Mouse (Mus musculus): Measurements from ENCODE around the gene Lmx1a. TPM values are rescaled to one million over a fixed set of nuclear protein-coding genes. Genes with fewer than 3 reads are reported as not detected.

Lmx1a gene
- polyA plus RNA-seq, 1 experiment from 2014 or later: 4.3 TPM

DNA sequence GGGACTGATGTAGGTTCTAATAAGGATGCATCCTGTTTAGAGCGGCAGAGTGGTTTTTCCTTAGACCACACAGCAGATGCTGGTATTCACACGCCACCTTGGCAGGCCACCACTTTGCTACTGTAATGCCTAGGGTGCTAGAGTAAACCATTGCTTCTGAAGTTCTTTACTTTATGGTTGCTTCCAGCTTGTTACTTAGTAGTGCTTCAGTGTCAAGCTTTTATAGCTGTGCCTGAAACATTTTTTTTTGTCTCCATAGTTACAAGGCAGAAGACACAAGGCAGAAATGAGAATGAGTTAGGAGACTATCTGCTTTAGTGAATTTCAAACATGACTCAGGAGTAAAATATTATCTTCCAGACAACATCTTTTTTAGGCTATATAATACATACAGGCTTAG lies 95.0 kb downstream of the Lmx1a start:
- whole genome bisulfite sequencing (ENCODE audit: insufficient replicate concordance): 66% methylated on average over 2 of the region's 2 CpGs
- Histone ChIP-seq H3K4me3 (ENCODE audit: low read depth, low read length) (no peak overlapping the region), H3K27ac (ENCODE audit: low read depth, low read length) (no peak overlapping the region), H3K4me2 (no peak overlapping the region), H3K9me3 (replicated peaks; ENCODE audit: control insufficient read depth, low read length) (no peaks in the 10 kb centered on the region), H3K4me1 (ENCODE audit: control insufficient read depth, insufficient read depth, low read length) (no peaks in the 10 kb centered on the region), H3K36me3 (ENCODE audit: control insufficient read depth, insufficient read depth, low read length) (no peaks in the 10 kb centered on the region), H3K9ac (ENCODE audit: low read depth, low read length) (no peak overlapping the region), H3K27me3 (ENCODE audit: control insufficient read depth, insufficient read depth, low read length) (no peaks in the 10 kb centered on the region)
- ATAC-seq (replicated peaks; ENCODE audit: insufficient number of reproducible peaks, low FRiP score, low TSS enrichment): no peak

- no peak overlapping the region for H3K9ac ChIP-seq (ENCODE audit: low read depth, low read length)
- no peak overlapping the region for H3K4me2 ChIP-seq
- no peak overlapping the region for H3K27ac ChIP-seq (ENCODE audit: low read depth, low read length)
- H3K4me1 ChIP-seq (ENCODE audit: control insufficient read depth, insufficient read depth, low read length): no peaks in the 10 kb centered on the region
- 70% methylated on average over 12 of the region's 12 CpGs for WGBS (ENCODE audit: insufficient replicate concordance)
- no peak for ATAC-seq (replicated peaks; ENCODE audit: insufficient number of reproducible peaks, low FRiP score, low TSS enrichment)
- no peaks in the 10 kb centered on the region for H3K9me3 ChIP-seq (replicated peaks; ENCODE audit: control insufficient read depth, low read length)
- no peaks in the 10 kb centered on the region for H3K27me3 ChIP-seq (ENCODE audit: control insufficient read depth, insufficient read depth, low read length)
- H3K36me3 ChIP-seq (ENCODE audit: control insufficient read depth, insufficient read depth, low read length): no peaks in the 10 kb centered on the region
- H3K4me3 ChIP-seq (ENCODE audit: low read depth, low read length): no peak overlapping the region
These were observed 99.8 kb downstream of the Lmx1a start for GRCm38 (mm10) chr1:167788684-167789413.

DNA sequence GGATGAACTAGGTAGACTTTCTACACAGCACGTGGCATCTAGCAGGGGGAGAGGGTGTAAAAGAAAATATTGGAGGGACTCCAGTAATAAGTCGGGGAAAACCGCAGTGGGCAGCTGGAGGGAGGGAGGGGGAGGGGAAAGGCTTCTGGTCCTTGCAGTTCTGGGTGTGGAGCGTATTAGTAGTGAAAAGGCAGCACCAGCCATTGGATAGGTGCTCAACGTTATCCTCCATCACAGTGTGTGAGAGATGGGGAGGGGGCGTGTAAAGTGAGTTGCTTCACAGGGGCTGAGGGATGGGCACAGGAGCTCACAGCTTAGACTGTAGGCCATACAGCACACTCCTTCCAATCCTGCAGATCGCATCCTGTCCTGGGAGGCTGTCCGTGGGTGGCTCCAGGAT lies 100.4 kb downstream of the Lmx1a start:
- Histone ChIP-seq H3K27me3 (ENCODE audit: control insufficient read depth, insufficient read depth, low read length) (no peaks in the 10 kb centered on the region), H3K36me3 (ENCODE audit: control insufficient read depth, insufficient read depth, low read length) (no peaks in the 10 kb centered on the region), H3K9ac (ENCODE audit: low read depth, low read length) (no peak overlapping the region), H3K4me1 (ENCODE audit: control insufficient read depth, insufficient read depth, low read length) (no peaks in the 10 kb centered on the region), H3K9me3 (replicated peaks; ENCODE audit: control insufficient read depth, low read length) (no peaks in the 10 kb centered on the region), H3K4me2 (no peak overlapping the region), H3K27ac (ENCODE audit: low read depth, low read length) (no peak overlapping the region), H3K4me3 (ENCODE audit: low read depth, low read length) (no peak overlapping the region)
- no peak for ATAC-seq (replicated peaks; ENCODE audit: insufficient number of reproducible peaks, low FRiP score, low TSS enrichment)
- 70% methylated on average over 8 of the region's 8 CpGs for WGBS (ENCODE audit: insufficient replicate concordance)

GRCm38 (mm10) chr1:167790688-167791087 lies 101.7 kb downstream of the Lmx1a start:
- no peak overlapping the region for H3K4me3 ChIP-seq (ENCODE audit: low read depth, low read length)
- H3K27me3 ChIP-seq (ENCODE audit: control insufficient read depth, insufficient read depth, low read length): no peaks in the 10 kb centered on the region
- WGBS (ENCODE audit: insufficient replicate concordance): 45% methylated on average over 3 of the region's 3 CpGs
- H3K27ac ChIP-seq (ENCODE audit: low read depth, low read length): no peak overlapping the region
- no peak for ATAC-seq (replicated peaks; ENCODE audit: insufficient number of reproducible peaks, low FRiP score, low TSS enrichment)
- no peak overlapping the region for H3K4me2 ChIP-seq
- no peaks in the 10 kb centered on the region for H3K4me1 ChIP-seq (ENCODE audit: control insufficient read depth, insufficient read depth, low read length)
- H3K9ac ChIP-seq (ENCODE audit: low read depth, low read length): no peak overlapping the region
- no peaks in the 10 kb centered on the region for H3K9me3 ChIP-seq (replicated peaks; ENCODE audit: control insufficient read depth, low read length)
- no peaks in the 10 kb centered on the region for H3K36me3 ChIP-seq (ENCODE audit: control insufficient read depth, insufficient read depth, low read length)

DNA sequence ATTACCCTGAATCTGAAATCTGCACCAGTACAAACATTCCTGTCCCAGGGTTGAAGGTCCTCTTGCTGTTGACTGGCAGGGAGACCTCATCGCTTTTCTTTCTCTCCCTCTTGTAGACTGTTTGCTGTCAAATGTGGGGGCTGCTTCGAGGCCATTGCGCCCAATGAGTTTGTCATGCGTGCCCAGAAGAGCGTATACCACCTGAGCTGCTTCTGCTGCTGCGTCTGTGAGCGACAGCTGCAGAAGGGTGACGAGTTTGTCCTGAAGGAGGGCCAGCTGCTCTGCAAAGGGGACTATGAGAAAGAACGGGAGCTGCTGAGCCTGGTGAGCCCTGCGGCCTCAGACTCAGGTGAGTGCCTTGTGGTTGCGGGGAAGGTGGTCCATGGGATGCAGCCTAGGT lies 102.2 kb downstream of the Lmx1a start:
- ATAC-seq (replicated peaks; ENCODE audit: insufficient number of reproducible peaks, low FRiP score, low TSS enrichment): no peak
- H3K4me2 ChIP-seq: no peak overlapping the region
- no peaks in the 10 kb centered on the region for H3K36me3 ChIP-seq (ENCODE audit: control insufficient read depth, insufficient read depth, low read length)
- H3K27ac ChIP-seq (ENCODE audit: low read depth, low read length): no peak overlapping the region
- H3K9ac ChIP-seq (ENCODE audit: low read depth, low read length): no peak overlapping the region
- H3K4me3 ChIP-seq (ENCODE audit: low read depth, low read length): no peak overlapping the region
- WGBS (ENCODE audit: insufficient replicate concordance): 62% methylated on average over 11 of the region's 11 CpGs
- no peaks in the 10 kb centered on the region for H3K27me3 ChIP-seq (ENCODE audit: control insufficient read depth, insufficient read depth, low read length)
- H3K9me3 ChIP-seq (replicated peaks; ENCODE audit: control insufficient read depth, low read length): no peaks in the 10 kb centered on the region
- H3K4me1 ChIP-seq (ENCODE audit: control insufficient read depth, insufficient read depth, low read length): no peaks in the 10 kb centered on the region

DNA sequence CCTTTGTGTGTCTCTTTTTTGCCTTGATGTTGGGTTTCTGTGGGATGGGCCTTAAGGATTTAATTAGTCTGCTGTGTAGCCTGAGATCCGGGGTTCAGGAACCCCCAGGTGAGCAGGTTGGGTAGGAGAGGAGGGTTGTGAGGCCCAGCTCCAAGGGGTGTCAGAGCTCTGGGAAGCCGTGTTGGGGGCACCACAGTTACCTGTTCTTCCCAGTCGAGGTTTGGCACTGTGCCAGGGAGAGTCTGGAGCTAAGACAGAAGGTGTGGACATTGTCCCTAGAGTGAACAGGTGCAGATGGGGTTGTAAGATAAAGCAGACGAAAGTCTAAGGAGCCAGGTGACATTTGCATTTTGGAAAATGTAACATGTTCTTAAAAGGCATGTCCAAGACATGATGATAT lies 112.9 kb downstream of the Lmx1a start:
- Histone ChIP-seq H3K9ac (ENCODE audit: low read depth, low read length) (no peak overlapping the region), H3K4me3 (ENCODE audit: low read depth, low read length) (no peak overlapping the region), H3K4me2 (no peak overlapping the region), H3K27ac (ENCODE audit: low read depth, low read length) (no peak overlapping the region), H3K9me3 (replicated peaks; ENCODE audit: control insufficient read depth, low read length) (no peaks in the 10 kb centered on the region), H3K4me1 (ENCODE audit: control insufficient read depth, insufficient read depth, low read length) (peaks cover 4% of the 10 kb centered on the region; the same call in 1 of the 2 replicates), H3K27me3 (ENCODE audit: control insufficient read depth, insufficient read depth, low read length) (peaks cover 37% of the 10 kb centered on the region), H3K36me3 (ENCODE audit: control insufficient read depth, insufficient read depth, low read length) (no peaks in the 10 kb centered on the region)
- WGBS (ENCODE audit: insufficient replicate concordance): 38% methylated on average over 4 of the region's 4 CpGs
- ATAC-seq (replicated peaks; ENCODE audit: insufficient number of reproducible peaks, low FRiP score, low TSS enrichment): no peak; the same call in 1 of the 2 replicates

- peak overlapping the region; percentile 44 for H3K9ac ChIP-seq (ENCODE audit: low read depth, low read length)
- no peaks in the 10 kb centered on the region for H3K9me3 ChIP-seq (replicated peaks; ENCODE audit: control insufficient read depth, low read length)
- no peak overlapping the region for H3K27ac ChIP-seq (ENCODE audit: low read depth, low read length)
- peak overlapping the region; percentile 50 for H3K4me3 ChIP-seq (ENCODE audit: low read depth, low read length)
- H3K4me1 ChIP-seq (ENCODE audit: control insufficient read depth, insufficient read depth, low read length): peaks cover 4% of the 10 kb centered on the region; the same call in 1 of the 2 replicates
- under 1% methylated on average over 59 of the region's 59 CpGs for WGBS (ENCODE audit: insufficient replicate concordance)
- no peaks in the 10 kb centered on the region for H3K36me3 ChIP-seq (ENCODE audit: control insufficient read depth, insufficient read depth, low read length)
- peaks cover 39% of the 10 kb centered on the region for H3K27me3 ChIP-seq (ENCODE audit: control insufficient read depth, insufficient read depth, low read length)
- H3K4me2 ChIP-seq: peak overlapping the region; percentile 80
- peak; percentile 74 for ATAC-seq (replicated peaks; ENCODE audit: insufficient number of reproducible peaks, low FRiP score, low TSS enrichment)
These were observed 113.7 kb downstream of the Lmx1a start for GRCm38 (mm10) chr1:167802510-167803271.

- H3K4me1 ChIP-seq (ENCODE audit: control insufficient read depth, insufficient read depth, low read length): peaks cover 4% of the 10 kb centered on the region; the same call in 1 of the 2 replicates
- no peaks in the 10 kb centered on the region for H3K9me3 ChIP-seq (replicated peaks; ENCODE audit: control insufficient read depth, low read length)
- H3K4me2 ChIP-seq: peak overlapping the region; percentile 80
- H3K27ac ChIP-seq (ENCODE audit: low read depth, low read length): no peak overlapping the region
- peak overlapping the region; percentile 50 for H3K4me3 ChIP-seq (ENCODE audit: low read depth, low read length)
- no peak for ATAC-seq (replicated peaks; ENCODE audit: insufficient number of reproducible peaks, low FRiP score, low TSS enrichment)
- H3K9ac ChIP-seq (ENCODE audit: low read depth, low read length): peak overlapping the region; percentile 44; the same call in 1 of the 2 replicates
- H3K36me3 ChIP-seq (ENCODE audit: control insufficient read depth, insufficient read depth, low read length): no peaks in the 10 kb centered on the region
- peaks cover 39% of the 10 kb centered on the region for H3K27me3 ChIP-seq (ENCODE audit: control insufficient read depth, insufficient read depth, low read length)
- WGBS (ENCODE audit: insufficient replicate concordance): 10% methylated on average over 10 of the region's 10 CpGs
These were observed 114.4 kb downstream of the Lmx1a start for GRCm38 (mm10) chr1:167803351-167803981.
